Mouse (Mus musculus) hindbrain, embryonic 12.5 days (tissue): Measurements from ENCODE around the gene Ciapin1. TPM values are rescaled to one million over a fixed set of nuclear protein-coding genes. Genes with fewer than 3 reads are reported as not detected.
"Not testable (repeated sequence)": the region's sequence is repeated elsewhere in the genome, so short reads cannot be mapped to it uniquely, and the experiment has no call there.

Experiments
- ATAC-seq: fragments of 200-750 bp; cut with Nextera tagmentation; 2 replicates; pipeline ENCODE4 v1.8.0; 2017; ENCODE audit warnings: moderate TSS enrichment; ENCODE audit not compliant: low FRiP score
- H3K27ac ChIP-seq: fragments of 300-500 bp; sonication (generic); 2 replicates; pipeline ENCODE4 v1.5.1; 2016; ENCODE audit warnings: mild to moderate bottlenecking
- H3K27me3 ChIP-seq: fragments of 300-500 bp; sonication (generic); 2 replicates; pipeline ENCODE4 v1.6.1; 2016; ENCODE audit warnings: mild to moderate bottlenecking
- H3K36me3 ChIP-seq: fragments of 300-500 bp; sonication (generic); 2 replicates; pipeline ENCODE4 v1.6.1; 2016; ENCODE audit warnings: mild to moderate bottlenecking
- H3K4me1 ChIP-seq: fragments of 300-500 bp; sonication (generic); 2 replicates; pipeline ENCODE4 v1.6.1; 2016
- H3K4me2 ChIP-seq: fragments of 300-500 bp; sonication (generic); replicated peaks from 2 replicates; pipeline ENCODE4 v1.6.1; 2016; ENCODE audit warnings: mild to moderate bottlenecking
- H3K4me3 ChIP-seq: fragments of 300-500 bp; sonication (generic); 2 replicates; pipeline ENCODE4 v1.5.1; 2016; ENCODE audit warnings: mild to moderate bottlenecking
- H3K9ac ChIP-seq: fragments of 300-500 bp; sonication (generic); 2 replicates; pipeline ENCODE4 v1.6.1; 2016; ENCODE audit warnings: mild to moderate bottlenecking, moderate library complexity
- H3K9me3 ChIP-seq: fragments of 300-500 bp; sonication (generic); replicated peaks from 2 replicates; pipeline ENCODE4 v1.6.1; 2016; ENCODE audit warnings: mild to moderate bottlenecking
- WGBS: fragments of 180-500 bp; shearing (Covaris S2); methylation state at CpG from one replicate; pipeline ENCODE4 v1.1.7; 2016; 5-methylcytosine and 5-hydroxymethylcytosine counted together
- polyA plus RNA-seq: library from polyadenylated mRNA; unstranded; fragments of >200 nt; fragmentation: Nextera tagmentation; extraction: Ambion mirVana; gene quantifications from 2 replicates; pipeline ENCODE4 v1.2.1, GENCODE M21; 2016

Ciapin1 gene
- polyA plus RNA-seq, 1 experiment from 2014 or later = 169 TPM

DNA sequence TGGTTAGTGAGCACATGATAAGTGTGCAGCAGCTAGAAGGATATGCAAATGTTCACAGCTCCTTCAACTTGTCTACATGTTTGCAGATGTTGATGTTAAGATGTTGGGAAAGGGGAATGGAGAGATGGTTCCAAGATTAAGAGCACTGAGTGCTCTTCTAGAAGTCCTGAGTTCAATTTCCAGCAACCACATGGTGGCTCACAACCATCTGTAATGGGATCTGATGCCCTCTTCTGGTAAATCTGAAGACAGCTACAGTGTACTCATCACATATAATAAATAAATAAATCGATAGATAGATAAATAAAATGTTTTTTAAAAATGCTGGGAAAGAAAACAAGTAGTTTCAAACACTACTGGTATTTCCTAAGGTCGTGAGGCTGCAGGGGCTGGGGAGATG is 3.0 kb upstream of the Ciapin1 start:
- H3K9ac ChIP-seq = no peak overlapping the region
- H3K4me1 ChIP-seq = peaks cover 16% of the 10 kb centered on the region
- WGBS = 56% methylated on average over 2 of the region's 2 CpGs
- no peak overlapping the region for H3K4me3 ChIP-seq
- H3K4me2 ChIP-seq = no peak overlapping the region
- no peak for ATAC-seq
- no peaks in the 10 kb centered on the region for H3K9me3 ChIP-seq
- H3K27me3 ChIP-seq = no peaks in the 10 kb centered on the region
- peaks cover 23% of the 10 kb centered on the region for H3K36me3 ChIP-seq
- H3K27ac ChIP-seq = no peak overlapping the region

DNA sequence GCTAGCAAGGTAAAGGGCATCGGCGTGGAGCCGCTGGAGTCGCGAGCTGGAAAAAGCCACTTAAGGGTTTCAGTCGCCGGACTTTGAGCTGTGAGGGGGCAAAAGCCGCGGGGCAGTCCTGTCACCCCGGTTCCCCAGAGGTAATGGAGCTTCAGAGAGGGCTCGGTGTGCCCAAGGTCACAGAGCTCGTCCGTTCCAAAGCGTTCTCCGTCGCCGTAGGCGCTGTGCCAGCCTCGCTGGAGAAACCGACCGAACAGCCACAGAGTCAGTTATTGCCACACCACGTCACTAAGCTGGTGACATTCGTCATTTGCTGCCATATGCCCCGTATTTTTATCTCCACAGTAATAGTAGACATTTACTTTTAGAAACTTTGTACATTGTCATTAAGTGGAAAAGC is 442 bp upstream of the Ciapin1 start:
- under 1% methylated on average over 24 of the region's 24 CpGs for WGBS
- peaks cover 16% of the 10 kb centered on the region for H3K4me1 ChIP-seq
- H3K4me2 ChIP-seq = peak overlapping the region; percentile 84
- H3K9me3 ChIP-seq = no peaks in the 10 kb centered on the region
- no peaks in the 10 kb centered on the region for H3K27me3 ChIP-seq
- H3K27ac ChIP-seq = peak overlapping the region; percentile 91
- H3K4me3 ChIP-seq = peak overlapping the region; percentile 90
- H3K36me3 ChIP-seq = no peaks in the 10 kb centered on the region
- peak overlapping the region; percentile 90 for H3K9ac ChIP-seq
- ATAC-seq = peak; percentile 77

DNA sequence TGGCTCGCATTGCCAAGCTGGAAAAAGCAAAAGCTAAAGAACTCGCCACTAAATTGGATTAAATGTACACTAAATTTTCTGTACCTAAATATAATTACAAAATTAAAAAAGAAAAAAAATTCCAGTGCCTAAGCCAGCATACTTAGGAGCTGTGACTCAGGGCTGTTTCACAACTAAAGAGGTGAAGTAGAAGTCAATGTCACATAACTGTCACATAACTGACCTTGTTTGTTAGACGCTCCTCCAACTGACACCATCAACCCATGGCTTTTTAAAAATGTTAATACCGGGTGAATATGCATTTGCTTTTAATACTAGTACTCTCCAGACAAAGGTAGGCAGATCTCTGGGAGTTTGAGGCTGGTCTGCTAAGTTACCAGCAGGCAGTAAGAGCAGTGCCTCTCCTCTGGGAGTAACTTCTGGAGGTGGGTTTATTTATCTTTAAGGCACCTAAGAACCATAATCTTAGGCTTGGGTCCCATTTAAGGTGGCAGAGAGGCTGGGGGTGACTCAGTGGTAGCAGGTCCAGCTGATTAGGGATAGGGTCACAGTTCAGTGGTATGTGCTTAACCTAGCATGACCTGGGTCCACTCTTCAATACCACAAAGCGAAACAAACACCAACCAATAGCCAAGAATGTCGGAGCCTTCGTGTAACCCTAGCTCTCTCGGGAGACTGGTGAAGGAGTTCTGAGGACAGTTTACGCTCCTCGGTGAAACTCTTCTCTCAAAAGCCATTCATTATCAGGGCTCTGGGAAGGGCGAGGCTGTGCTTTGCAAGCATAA is 1.5 kb downstream of the Ciapin1 start:
- Histone ChIP-seq H3K4me3 (peak overlapping the region; percentile 90), H3K9me3 (no peaks in the 10 kb centered on the region), H3K4me2 (peak overlapping the region; percentile 84), H3K27me3 (no peaks in the 10 kb centered on the region), H3K4me1 (peaks cover 16% of the 10 kb centered on the region), H3K9ac (peak overlapping the region; percentile 90; the same call in 1 of the 2 replicates), H3K27ac (no peak overlapping the region), H3K36me3 (peaks cover 8% of the 10 kb centered on the region)
- WGBS = 74% methylated on average over 11 of the region's 11 CpGs
- ATAC-seq = no peak

- peaks cover 16% of the 10 kb centered on the region for H3K4me1 ChIP-seq
- not testable (repeated sequence) for H3K4me2 ChIP-seq, H3K4me3 ChIP-seq, H3K9me3 ChIP-seq, H3K27ac ChIP-seq, ATAC-seq, H3K9ac ChIP-seq, H3K27me3 ChIP-seq
- 95% methylated on average over 13 of the region's 13 CpGs for WGBS
- peaks cover 15% of the 10 kb centered on the region for H3K36me3 ChIP-seq
These were observed 2.4 kb downstream of the Ciapin1 start for GRCm38 (mm10) chr8:94835751-94836150.

- not testable (repeated sequence) for H3K4me2 ChIP-seq, H3K27ac ChIP-seq, H3K27me3 ChIP-seq, H3K9ac ChIP-seq, ATAC-seq, H3K4me3 ChIP-seq, H3K9me3 ChIP-seq
- Histone ChIP-seq H3K36me3 (peaks cover 27% of the 10 kb centered on the region), H3K4me1 (peaks cover 13% of the 10 kb centered on the region)
- 84% methylated on average over 7 of the region's 7 CpGs for WGBS
These were observed 4.2 kb downstream of the Ciapin1 start for GRCm38 (mm10) chr8:94833901-94834405.

GRCm38 (mm10) chr8:94828284-94828683 is 9.9 kb downstream of the Ciapin1 start:
- no peak overlapping the region for H3K9ac ChIP-seq
- 92% methylated on average over 6 of the region's 6 CpGs for WGBS
- ATAC-seq = no peak
- peaks cover 67% of the 10 kb centered on the region for H3K36me3 ChIP-seq
- no peak overlapping the region for H3K4me2 ChIP-seq
- no peak overlapping the region for H3K4me3 ChIP-seq
- H3K27ac ChIP-seq = no peak overlapping the region
- 0 out of 2 replicates have a peak, but pooled peaks cover 4% of the 10 kb centered on the region for H3K9me3 ChIP-seq
- no peaks in the 10 kb centered on the region for H3K4me1 ChIP-seq
- no peaks in the 10 kb centered on the region for H3K27me3 ChIP-seq

DNA sequence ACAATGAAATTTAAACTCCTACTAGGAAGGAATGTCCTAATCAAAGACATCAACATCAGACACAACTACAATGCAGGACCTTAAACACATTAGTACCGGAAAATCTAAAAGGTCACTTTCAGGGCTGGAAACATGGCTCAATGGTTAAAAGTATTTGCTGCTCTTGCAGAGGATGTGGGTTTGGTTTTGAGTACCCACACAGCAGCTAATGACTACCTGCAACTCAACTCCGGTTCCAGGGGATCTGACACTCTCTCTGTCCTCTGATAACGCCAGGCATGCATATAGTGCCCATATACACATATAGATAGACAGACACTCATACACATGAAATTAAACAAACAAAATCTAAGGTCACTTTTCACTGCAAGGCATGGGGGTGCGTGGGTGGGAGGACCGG is 11.9 kb downstream of the Ciapin1 start:
- no peak overlapping the region for H3K9ac ChIP-seq
- H3K27me3 ChIP-seq = no peaks in the 10 kb centered on the region
- peaks cover 75% of the 10 kb centered on the region for H3K36me3 ChIP-seq
- H3K9me3 ChIP-seq = 0 out of 2 replicates have a peak, but pooled peaks cover 4% of the 10 kb centered on the region
- no peak for ATAC-seq
- no peaks in the 10 kb centered on the region for H3K4me1 ChIP-seq
- 96% methylated on average over 5 of the region's 5 CpGs for WGBS
- no peak overlapping the region for H3K27ac ChIP-seq
- H3K4me3 ChIP-seq = no peak overlapping the region
- no peak overlapping the region for H3K4me2 ChIP-seq

GRCm38 (mm10) chr8:94825170-94825569 is 13.0 kb downstream of the Ciapin1 start:
- Histone ChIP-seq H3K27ac (no peak overlapping the region), H3K27me3 (no peaks in the 10 kb centered on the region), H3K36me3 (peaks cover 77% of the 10 kb centered on the region), H3K9me3 (no peaks in the 10 kb centered on the region), H3K9ac (no peak overlapping the region), H3K4me2 (no peak overlapping the region), H3K4me3 (no peak overlapping the region), H3K4me1 (no peaks in the 10 kb centered on the region)
- 92% methylated on average over 6 of the region's 6 CpGs for WGBS
- ATAC-seq = no peak

DNA sequence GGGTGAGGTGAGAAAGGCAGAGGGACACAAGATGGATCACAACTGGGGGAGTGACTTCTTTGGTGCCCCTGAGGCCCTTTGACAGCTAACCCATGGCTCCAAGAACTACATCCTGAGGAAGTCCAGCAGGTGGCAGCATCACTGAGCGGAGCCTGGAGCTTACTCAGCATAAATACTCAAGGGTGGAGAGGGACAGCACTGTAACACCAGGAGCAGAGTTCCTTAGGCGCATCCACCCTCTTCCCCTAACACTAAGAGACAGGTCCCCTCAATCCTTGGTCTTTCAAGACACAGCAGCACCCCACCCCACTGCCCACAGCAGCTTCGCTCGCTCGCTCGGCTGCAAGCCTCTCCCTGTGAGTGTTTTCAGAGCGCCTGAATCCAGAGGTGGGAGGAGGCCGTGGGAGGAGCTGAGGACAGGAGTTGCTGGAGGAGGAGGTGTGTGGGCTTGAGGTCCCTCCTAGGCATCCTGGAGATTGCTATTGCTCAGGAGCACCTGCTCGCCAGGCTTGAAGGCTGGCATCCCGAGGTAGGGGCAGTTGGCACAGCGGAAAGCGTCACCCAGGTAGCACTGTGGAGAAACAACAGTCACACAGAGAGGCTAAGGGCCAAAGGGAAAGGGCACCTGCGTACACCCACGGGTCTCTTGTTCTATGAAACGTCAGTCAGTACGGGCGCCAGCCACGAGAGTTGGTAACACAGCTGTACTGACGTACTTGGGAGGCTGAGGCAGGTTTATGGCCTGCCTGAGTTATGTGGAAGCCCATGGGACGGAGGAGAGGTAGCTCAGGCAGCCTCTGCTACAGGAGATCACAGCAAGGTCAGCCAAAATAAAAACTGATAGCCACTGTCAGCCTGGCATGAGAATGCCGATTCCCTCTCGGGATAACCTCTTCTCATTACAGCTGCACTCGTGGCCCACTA is 15.3 kb downstream of the Ciapin1 start:
- no peaks in the 10 kb centered on the region for H3K9me3 ChIP-seq
- no peak for ATAC-seq
- 87% methylated on average over 23 of the region's 23 CpGs for WGBS
- H3K36me3 ChIP-seq = peaks cover 63% of the 10 kb centered on the region
- no peak overlapping the region for H3K9ac ChIP-seq
- H3K27me3 ChIP-seq = no peaks in the 10 kb centered on the region
- H3K4me2 ChIP-seq = no peak overlapping the region
- H3K27ac ChIP-seq = no peak overlapping the region
- no peak overlapping the region for H3K4me3 ChIP-seq
- no peaks in the 10 kb centered on the region for H3K4me1 ChIP-seq

DNA sequence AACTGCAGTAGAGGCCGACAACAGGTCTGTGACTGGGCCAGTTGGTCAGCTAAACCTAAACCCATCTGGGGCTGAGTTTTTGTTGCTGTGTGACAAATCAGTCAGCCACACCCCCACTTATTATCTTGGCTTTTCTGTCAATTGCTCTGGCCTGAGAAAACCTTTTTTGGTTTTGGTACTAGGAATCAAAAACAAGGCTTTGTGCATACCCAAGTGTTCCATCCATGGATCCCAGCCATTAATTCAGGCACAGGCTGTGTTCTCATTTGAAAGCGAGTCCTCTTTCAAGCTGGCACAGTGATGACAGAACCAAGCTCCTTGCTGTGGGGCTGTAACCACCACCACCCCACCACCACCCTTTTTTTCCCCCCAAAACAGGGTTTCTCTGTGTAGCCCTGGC is 16.8 kb downstream of the Ciapin1 start:
- H3K36me3 ChIP-seq = peaks cover 52% of the 10 kb centered on the region

DNA sequence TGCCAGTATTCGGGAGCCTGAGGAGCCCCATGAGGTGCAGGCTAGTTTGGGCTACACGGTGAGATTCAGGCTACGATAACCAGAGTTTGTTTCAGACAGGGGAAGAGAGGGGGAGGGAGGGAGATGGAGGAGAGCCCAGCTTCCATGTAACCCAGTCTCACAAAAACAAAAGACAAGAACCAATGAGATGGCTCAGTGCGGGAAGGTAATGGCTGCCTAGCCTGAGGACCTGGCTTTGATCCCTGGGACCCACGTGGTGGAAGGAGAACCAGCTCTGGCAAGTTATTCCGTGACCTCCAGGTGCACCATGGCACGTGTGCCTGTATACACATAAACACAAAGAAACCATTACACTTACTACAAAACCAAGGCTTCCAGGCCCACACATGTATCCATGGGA is 17.6 kb downstream of the Ciapin1 start:
- H3K9me3 ChIP-seq = no peaks in the 10 kb centered on the region
- no peak for ATAC-seq
- H3K4me2 ChIP-seq = no peak overlapping the region
- H3K27ac ChIP-seq = no peak overlapping the region
- 91% methylated on average over 7 of the region's 7 CpGs for WGBS
- no peaks in the 10 kb centered on the region for H3K4me1 ChIP-seq
- H3K27me3 ChIP-seq = no peaks in the 10 kb centered on the region
- no peak overlapping the region for H3K4me3 ChIP-seq
- H3K9ac ChIP-seq = no peak overlapping the region
- H3K36me3 ChIP-seq = peaks cover 52% of the 10 kb centered on the region

More for the DNA sequence above, 16.8 kb downstream of the Ciapin1 start:
- Histone ChIP-seq H3K4me3 (no peak overlapping the region), H3K27me3 (no peaks in the 10 kb centered on the region), H3K27ac (no peak overlapping the region), H3K9me3 (no peaks in the 10 kb centered on the region), H3K4me1 (no peaks in the 10 kb centered on the region), H3K9ac (no peak overlapping the region), H3K4me2 (no peak overlapping the region)
- WGBS = 91% methylated on average over 2 of the region's 2 CpGs
- ATAC-seq = no peak

GRCm38 (mm10) chr8:94819671-94820179 is 18.4 kb downstream of the Ciapin1 start:
- Histone ChIP-seq H3K36me3 (peaks cover 45% of the 10 kb centered on the region), H3K9ac (no peak overlapping the region), H3K4me2 (no peak overlapping the region), H3K9me3 (no peaks in the 10 kb centered on the region), H3K27ac (no peak overlapping the region), H3K27me3 (no peaks in the 10 kb centered on the region), H3K4me1 (no peaks in the 10 kb centered on the region), H3K4me3 (no peak overlapping the region)
- 76% methylated on average over 6 of the region's 6 CpGs for WGBS
- no peak for ATAC-seq
